Mouse (Mus musculus) G1E (cell line): ENCODE results near the gene Olfr738. TPM values are rescaled to one million over a fixed set of nuclear protein-coding genes. Genes with fewer than 3 reads are reported as not detected.

Experiments
- ATAC-seq: 2 replicates; pipeline ENCODE4 v1.8.0; 2016; ENCODE audit warnings: mild to moderate bottlenecking; ENCODE audit not compliant: insufficient number of reproducible peaks, poor library complexity, low FRiP score, severe bottlenecking; ENCODE audit errors: extremely low read depth
- DNase-seq: peaks from one replicate; pipeline ENCODE4 v3.0.0; 2012; ENCODE audit warnings: low spot score
- H3K27me3 ChIP-seq: 2 replicates; pipeline ENCODE4 v1.6.1; 2012; ENCODE audit warnings: mild to moderate bottlenecking, low read length, inconsistent platforms; ENCODE audit not compliant: insufficient read depth
- H3K36me3 ChIP-seq: replicated peaks from 2 replicates; pipeline ENCODE3; 2012; ENCODE audit warnings: mild to moderate bottlenecking, inconsistent platforms
- H3K4me1 ChIP-seq: 2 replicates; pipeline ENCODE4 v1.6.1; 2012; ENCODE audit warnings: low read depth, low read length, inconsistent platforms, mixed read lengths; ENCODE audit not compliant: insufficient read depth
- H3K4me3 ChIP-seq: 2 replicates; pipeline ENCODE4 v1.5.1; 2012; ENCODE audit warnings: low read depth, mild to moderate bottlenecking, inconsistent platforms, low read length, moderate library complexity, mixed read lengths
- H3K9me3 ChIP-seq: replicated peaks from 2 replicates; pipeline ENCODE4 v1.6.1; 2012; ENCODE audit warnings: inconsistent platforms
- CTCF ChIP-seq: IDR thresholded peaks from 2 replicates; pipeline ENCODE4 v1.5.1; 2012; ENCODE audit warnings: low read depth, low read length, inconsistent platforms, mixed read lengths
- GATA1 ChIP-seq: IDR thresholded peaks from 2 replicates; pipeline ENCODE4 v1.6.1; 2012; ENCODE audit warnings: borderline replicate concordance, low read length, inconsistent platforms, mixed read lengths
- GATA2 ChIP-seq: IDR thresholded peaks from 2 replicates; pipeline ENCODE4 v1.6.1; 2012; ENCODE audit warnings: low read depth, low read length, inconsistent platforms, borderline replicate concordance
- POLR2AphosphoS5 ChIP-seq: IDR thresholded peaks from 2 replicates; pipeline ENCODE4 v1.6.1; 2012; ENCODE audit warnings: low read depth, low read length, inconsistent platforms; ENCODE audit not compliant: insufficient replicate concordance
- TAL1 ChIP-seq: conservative IDR thresholded peaks from 2 replicates; pipeline ENCODE4 v1.6.1; 2012; ENCODE audit warnings: low read depth, low read length, inconsistent platforms, mixed read lengths
- polyA plus RNA-seq: library from polyadenylated mRNA; stranded (reverse); fragments of >175 nt; gene quantifications from 2 replicates; pipeline ENCODE4 v1.2.3, GENCODE M21; 2012
- total RNA-seq, 2 experiments: library from RNA; stranded (forward) in 1 of 2; stranded (reverse) in 1 of 2; fragments of 200-1000 nt in 1 of 2; fragments of >200 nt in 1 of 2; fragmentation: Nextera tagmentation in 1 of 2; gene quantifications; 2 replicates each; pipeline ENCODE4 v1.2.3; 2014 to 2017

The Olfr738 gene
- total RNA-seq (2014; fragmentation: Nextera tagmentation) (not detected in 2 replicates), total RNA-seq (2017) (not detected in 2 replicates), polyA plus RNA-seq (not detected in 2 replicates)

DNA sequence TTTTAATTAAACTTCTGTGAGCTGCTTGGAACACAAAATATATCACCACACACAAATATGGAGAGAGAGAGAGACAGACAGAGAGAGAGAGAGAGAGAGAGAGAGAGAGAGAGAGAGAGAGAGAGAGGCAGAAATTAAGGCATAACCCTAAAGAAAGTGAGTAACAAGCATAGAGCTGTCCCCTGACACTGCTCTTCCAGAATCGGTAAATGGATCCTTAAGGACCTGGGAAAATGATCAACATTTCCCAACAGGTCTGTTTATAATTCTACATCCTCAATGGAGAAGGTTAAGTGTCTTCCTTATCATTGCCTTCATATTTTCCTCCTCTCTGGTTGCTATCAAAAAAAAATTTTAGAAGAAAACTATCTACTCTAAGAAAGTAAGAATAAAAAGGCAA is at the start of gene Olfr738:
Olfr738 (plus strand) TSS at position 301 of the 400 bp plus-strand sequence.
- no peak for TF ChIP-seq GATA1
- no peak for TF ChIP-seq TAL1
- no peak for TF ChIP-seq POLR2AphosphoS5
- no peak for TF ChIP-seq GATA2
- no peak for TF ChIP-seq CTCF
- Histone ChIP-seq H3K27me3 (no peaks in the 10 kb centered on the region), H3K4me3 (no peak within 1 kb of the TSS), H3K4me1 (no peaks in the 10 kb centered on the region), H3K36me3 (no peaks in the 10 kb centered on the region), H3K9me3 (no peaks in the 10 kb centered on the region)
- ATAC-seq (no peak), DNase-seq (no peak)

- no peak for TF ChIP-seq POLR2AphosphoS5
- no peak for TF ChIP-seq GATA2
- no peak for TF ChIP-seq CTCF
- no peak for TF ChIP-seq TAL1
- TF ChIP-seq GATA1: no peak
- H3K4me3 ChIP-seq: no peak within 1 kb of the TSS
- H3K36me3 ChIP-seq: no peaks in the 10 kb centered on the region
- DNase-seq: no peak
- ATAC-seq: no peak
- H3K9me3 ChIP-seq: no peaks in the 10 kb centered on the region
- H3K4me1 ChIP-seq: no peaks in the 10 kb centered on the region
- H3K27me3 ChIP-seq: no peaks in the 10 kb centered on the region
These were observed 49.8 kb upstream of the Olfr738 start, which contains the start of gene Tlr11 for GRCm38 (mm10) chr14:50357593-50357992. TSS of gene Tlr11 (plus strand) at chr14:50357914.

DNA sequence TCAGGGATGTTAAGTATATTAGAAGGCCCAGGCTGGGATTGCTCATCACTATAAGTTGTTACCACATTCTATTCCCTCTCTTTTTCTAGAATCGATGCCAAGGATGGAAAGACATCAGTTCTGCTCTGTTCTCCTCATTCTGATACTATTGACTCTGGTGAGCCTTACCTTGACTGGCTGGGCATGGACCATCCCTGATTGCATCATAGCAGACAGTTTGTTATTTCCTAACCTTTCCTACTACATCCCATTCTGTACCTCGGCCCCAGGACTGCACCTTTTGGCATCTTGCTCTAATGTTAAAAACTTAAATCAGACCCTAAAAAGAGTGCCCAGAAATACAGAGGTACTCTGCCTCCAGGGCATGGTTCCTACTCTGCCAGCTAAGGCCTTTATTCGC is 46.9 kb upstream of the Olfr738 start:
- ATAC-seq (no peak), DNase-seq (no peak)
- Histone ChIP-seq H3K4me3 (no peak overlapping the region), H3K27me3 (no peaks in the 10 kb centered on the region), H3K4me1 (no peaks in the 10 kb centered on the region), H3K36me3 (no peaks in the 10 kb centered on the region), H3K9me3 (no peaks in the 10 kb centered on the region)
- no peak for TF ChIP-seq CTCF

DNA sequence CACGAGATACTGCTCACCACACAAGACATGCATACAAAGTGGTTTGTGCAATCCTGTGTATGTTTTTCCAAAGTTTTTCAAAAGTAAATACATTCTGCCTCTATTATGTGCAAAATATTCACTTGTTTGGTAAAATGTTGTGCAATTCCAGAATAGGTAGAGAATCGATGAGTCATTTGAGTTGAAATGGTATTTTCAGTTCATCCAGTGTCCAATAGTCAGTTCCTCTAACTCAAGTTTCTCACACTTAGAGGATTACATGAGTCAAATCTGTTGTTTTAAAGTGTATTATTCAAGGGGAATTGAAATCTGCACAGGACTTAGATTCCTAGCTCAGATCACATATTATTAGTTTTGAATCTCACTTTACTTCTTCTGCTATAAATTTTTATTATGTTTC is 43.8 kb upstream of the Olfr738 start:
- Histone ChIP-seq H3K4me3 (no peak overlapping the region), H3K27me3 (no peaks in the 10 kb centered on the region), H3K9me3 (no peaks in the 10 kb centered on the region), H3K4me1 (no peaks in the 10 kb centered on the region), H3K36me3 (no peaks in the 10 kb centered on the region)
- TF ChIP-seq GATA2: no peak
- TF ChIP-seq GATA1: no peak
- TF ChIP-seq CTCF: no peak
- no peak for TF ChIP-seq POLR2AphosphoS5
- TF ChIP-seq TAL1: no peak
- ATAC-seq: no peak
- no peak for DNase-seq

- DNase-seq (no peak), ATAC-seq (no peak)
- H3K36me3 ChIP-seq: no peaks in the 10 kb centered on the region
- no peaks in the 10 kb centered on the region for H3K9me3 ChIP-seq
- H3K4me1 ChIP-seq: no peaks in the 10 kb centered on the region
- no peak within 1 kb of the TSS for H3K4me3 ChIP-seq
- no peak for TF ChIP-seq TAL1
- TF ChIP-seq GATA1: no peak
- TF ChIP-seq POLR2AphosphoS5: no peak
- no peak for TF ChIP-seq CTCF
- TF ChIP-seq GATA2: no peak
- H3K27me3 ChIP-seq: no peaks in the 10 kb centered on the region
These were observed 26.5 kb upstream of the Olfr738 start, which contains the start of gene Olfr736 for GRCm38 (mm10) chr14:50380863-50381262. TSS of gene Olfr736 (plus strand) at chr14:50381163.

DNA sequence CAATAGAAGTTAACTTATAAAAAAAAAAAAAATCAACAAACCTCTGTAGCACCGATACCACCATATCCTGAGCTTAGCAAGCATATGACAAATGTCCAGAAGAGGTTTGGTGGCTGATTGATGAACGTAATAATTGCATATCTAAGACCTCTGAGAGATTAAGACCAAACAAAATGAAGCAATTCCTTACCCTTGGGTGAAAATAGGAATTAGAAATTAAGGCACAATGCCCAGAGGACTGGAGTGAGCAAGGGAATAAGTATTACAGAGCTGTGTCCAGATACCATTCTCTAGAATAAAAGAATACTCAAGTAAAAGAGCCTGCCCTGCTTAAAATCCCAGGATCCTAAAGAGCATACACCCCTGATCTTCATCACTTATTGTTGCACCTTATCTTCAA is 11.0 kb downstream of the Olfr738 start, which contains the start of gene Olfr739:
Olfr739 (plus strand) TSS at position 301 of the 400 bp plus-strand sequence.
- Histone ChIP-seq H3K9me3 (no peaks in the 10 kb centered on the region), H3K4me1 (no peaks in the 10 kb centered on the region), H3K4me3 (no peak within 1 kb of the TSS), H3K27me3 (no peaks in the 10 kb centered on the region), H3K36me3 (no peaks in the 10 kb centered on the region)
- ATAC-seq (no peak), DNase-seq (no peak)
- TF ChIP-seq TAL1 (no peak), GATA1 (no peak), GATA2 (no peak), CTCF (no peak), POLR2AphosphoS5 (no peak)
